Mouse (Mus musculus) cerebellum, postnatal 25 days (tissue): Measurements from ENCODE around the gene Pik3r2.

Experiments
- DNase-seq, 2 experiments: peaks; one replicate each; pipeline ENCODE4 v3.0.0; 2021; ENCODE audit warnings: mixed read lengths in 2 of 2

Pik3r2 gene

GRCm38 (mm10) chr8:70755661-70756475, 20.6 kb downstream of the Pik3r2 start:
- peak; percentile 19 to 50 for DNase-seq

GRCm38 (mm10) chr8:70754871-70755660, 21.4 kb downstream of the Pik3r2 start:
- DNase-seq = peak; percentile 88 to 92

GRCm38 (mm10) chr8:70754043-70754870, 22.3 kb downstream of the Pik3r2 start, which contains the start of gene Rab3a:
Gene Rab3a (plus strand): TSS chr8:70754679.
- DNase-seq = peak; percentile 94 to 96

- peak; percentile 56 to 71 for DNase-seq
These were observed 23.4 kb downstream of the Pik3r2 start for GRCm38 (mm10) chr8:70753151-70753550.

GRCm38 (mm10) chr8:70752000-70752764, 24.3 kb downstream of the Pik3r2 start:
- DNase-seq = peak; percentile 74 to 88

- DNase-seq = no peak
These were observed 26.3 kb downstream of the Pik3r2 start for GRCm38 (mm10) chr8:70750128-70750680.

- DNase-seq = no peak
These were observed 27.3 kb downstream of the Pik3r2 start for GRCm38 (mm10) chr8:70749097-70749674.

- no peak for DNase-seq
These were observed 28.0 kb downstream of the Pik3r2 start for GRCm38 (mm10) chr8:70748246-70749096.

GRCm38 (mm10) chr8:70747211-70747890, 29.2 kb downstream of the Pik3r2 start:
- DNase-seq = no peak

GRCm38 (mm10) chr8:70746676-70747075, 29.8 kb downstream of the Pik3r2 start:
- DNase-seq = no peak

GRCm38 (mm10) chr8:70745691-70746220, 30.8 kb downstream of the Pik3r2 start:
- DNase-seq = peak in 1 of 2 experiments; percentile 3

- peak in 1 of 2 experiments; percentile 3 for DNase-seq
These were observed 31.7 kb downstream of the Pik3r2 start for GRCm38 (mm10) chr8:70744806-70745205.

- DNase-seq = peak; percentile 40 to 52
These were observed 32.6 kb downstream of the Pik3r2 start for GRCm38 (mm10) chr8:70743656-70744590.

GRCm38 (mm10) chr8:70742981-70743655, 33.4 kb downstream of the Pik3r2 start:
- DNase-seq = peak in 1 of 2 experiments; percentile 11

- DNase-seq = no peak
These were observed 34.3 kb downstream of the Pik3r2 start for GRCm38 (mm10) chr8:70742176-70742575.

- DNase-seq = peak in 1 of 2 experiments; percentile 1
These were observed 34.9 kb downstream of the Pik3r2 start for GRCm38 (mm10) chr8:70741661-70742060.

GRCm38 (mm10) chr8:70738211-70738610, 38.3 kb downstream of the Pik3r2 start:
- peak in 1 of 2 experiments; percentile 1 for DNase-seq
